ENCODE assay signal across 11 mouse cellular contexts in the genomic region with DNA sequence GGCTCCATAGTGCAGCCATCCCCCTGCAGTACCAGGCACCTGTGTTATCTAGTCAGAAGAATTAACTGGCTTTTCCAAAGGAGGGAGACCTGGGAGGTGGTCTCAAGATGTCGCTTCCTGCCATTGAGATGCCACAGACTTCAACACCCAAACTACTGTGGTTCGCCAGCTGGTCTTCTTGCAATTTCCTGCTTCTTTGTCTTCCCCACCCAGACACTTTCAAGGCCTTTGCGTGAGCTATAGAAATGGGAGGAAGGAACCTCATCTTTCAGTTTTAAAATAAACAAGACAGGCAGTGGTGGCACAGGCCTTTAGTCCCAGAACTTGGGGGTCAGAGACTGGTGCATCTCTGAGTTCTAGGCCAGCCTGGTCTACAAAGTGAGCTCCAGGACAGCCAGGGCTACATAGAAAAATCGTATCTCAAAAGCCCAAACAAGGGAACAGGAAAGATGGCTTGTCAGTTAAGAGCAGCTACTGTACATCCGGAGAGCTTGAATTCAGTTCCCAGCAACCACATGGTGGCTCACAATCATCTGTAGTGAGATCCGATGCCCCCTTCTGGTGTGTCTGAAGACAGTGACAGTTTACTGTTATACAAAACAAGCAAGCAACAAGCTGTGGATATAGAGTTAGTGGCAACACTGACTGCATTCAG. TPM values are rescaled to one million over a fixed set of nuclear protein-coding genes. Genes with fewer than 3 reads are reported as not detected.
DNase-seq lines count a peak whose midpoint lies in the region; ATAC-seq lines count a peak whose summit lies in the region.
"Had no signal": no experiment of that assay in that cellular context is flagged by ENCODE, and none has a peak within 500 bp of the region (broad histone marks: within the 10 kb centered on the region; RNA-seq: fewer than 3 reads in every experiment).

No protein-coding gene starts in this region.

- H3K4me2 ChIP-seq in heart, embryonic 14.5 days (ENCODE audit: low read length) = no peak overlapping the region
- H3K4me2 ChIP-seq in forebrain, embryonic 13.5 days = 0 out of 2 replicates have a peak overlapping the region, but pooled peaks have one; percentile 29
- H3K4me2 ChIP-seq in midbrain, embryonic 15.5 days = no peak overlapping the region

- no peak for ATAC-seq in heart, embryonic 14.5 days (ENCODE audit: insufficient number of reproducible peaks, insufficient read depth, low FRiP score, low read depth)
- no peak for ATAC-seq in forebrain, embryonic 13.5 days
- no peak for ATAC-seq in midbrain, embryonic 15.5 days (replicated peaks)

- no peak overlapping the region for H3K4me3 ChIP-seq in heart, embryonic 14.5 days (ENCODE audit: control insufficient read depth in 1 of 2, insufficient read depth in 1 of 2, low read depth in 1 of 2, low read length in 2 of 2)
- H3K4me3 ChIP-seq in forebrain, embryonic 13.5 days = no peak overlapping the region
- H3K4me3 ChIP-seq in midbrain, embryonic 15.5 days = no peak overlapping the region

- no peak for DNase-seq in heart, adult 18-20 months
- DNase-seq in 416B (ENCODE audit: low read depth) = peak; percentile 64
- no peak for DNase-seq in embryo, embryonic 10.5 days (ENCODE audit: low spot score)
- no peak for DNase-seq in layer of hippocampus, postnatal 14 days (ENCODE audit: low spot score in 2 of 2)
- DNase-seq in gastrocnemius, postnatal 25 days = no peak
- DNase-seq: kidney, postnatal 4 days had no signal

- H3K9me3 ChIP-seq in heart, embryonic 14.5 days (ENCODE audit: control insufficient read depth, low read length) = no peaks in the 10 kb centered on the region
- H3K9me3 ChIP-seq in forebrain, embryonic 13.5 days (replicated peaks) = no peaks in the 10 kb centered on the region
- no peaks in the 10 kb centered on the region for H3K9me3 ChIP-seq in midbrain, embryonic 15.5 days

- H3K4me1 ChIP-seq in heart, embryonic 14.5 days (ENCODE audit: control insufficient read depth in 2 of 2, insufficient read depth in 2 of 2, low read length in 2 of 2) = peaks cover 5 to 21% of the 10 kb centered on the region in 2 experiments
- peaks cover 73% of the 10 kb centered on the region for H3K4me1 ChIP-seq in forebrain, embryonic 13.5 days
- H3K4me1 ChIP-seq in midbrain, embryonic 15.5 days = peaks cover 62% of the 10 kb centered on the region

- 82% methylated on average over 6 of the region's 6 CpGs for WGBS in heart, embryonic 14.5 days
- WGBS in forebrain, embryonic 13.5 days = 61% methylated on average over 6 of the region's 6 CpGs
- WGBS in midbrain, embryonic 15.5 days = 65% methylated on average over 6 of the region's 6 CpGs

- H3K27ac ChIP-seq in heart, embryonic 14.5 days (replicated peaks in 1 of 2; ENCODE audit: control insufficient read depth in 1 of 2, insufficient read depth in 1 of 2, low read depth in 2 of 2, low read length in 2 of 2) = peak overlapping the region; percentile 3 to 28; a peak in 2 of 4 replicates
- peak overlapping the region; percentile 90 for H3K27ac ChIP-seq in forebrain, embryonic 13.5 days
- peak overlapping the region; percentile 96 for H3K27ac ChIP-seq in midbrain, embryonic 15.5 days

- peaks cover 56% of the 10 kb centered on the region for H3K36me3 ChIP-seq in heart, embryonic 14.5 days (ENCODE audit: control insufficient read depth, insufficient read depth, low read length)
- H3K36me3 ChIP-seq in forebrain, embryonic 13.5 days (ENCODE audit: poor library complexity, severe bottlenecking) = peaks cover 42% of the 10 kb centered on the region
- peaks cover 6% of the 10 kb centered on the region for H3K36me3 ChIP-seq in midbrain, embryonic 15.5 days (replicated peaks)

- H3K27me3 ChIP-seq in heart, embryonic 14.5 days (ENCODE audit: control insufficient read depth, insufficient read depth, low read length) = no peaks in the 10 kb centered on the region
- no peaks in the 10 kb centered on the region for H3K27me3 ChIP-seq in forebrain, embryonic 13.5 days
- H3K27me3 ChIP-seq in midbrain, embryonic 15.5 days (replicated peaks) = no peaks in the 10 kb centered on the region
- H3K27me3 ChIP-seq: CH12.LX had no signal

- H3K9ac ChIP-seq in heart, embryonic 14.5 days (ENCODE audit: low read length) = no peak overlapping the region
- 0 out of 2 replicates have a peak overlapping the region, but pooled peaks have one; percentile 54 for H3K9ac ChIP-seq in forebrain, embryonic 13.5 days
- no peak overlapping the region for H3K9ac ChIP-seq in midbrain, embryonic 15.5 days

RNA-seq across cellular contexts. Expression of gene Mrpl58, which starts 4.8 kb away (rescaled TPM):
- 191 and 195 TPM in 2 replicates for polyA plus RNA-seq in heart, embryonic 14.5 days (2014; fragmentation: Nextera tagmentation; extraction: Ambion mirVana)
- 100 to 1,000 TPM; 140 to 166 TPM for total RNA-seq in heart, adult 18-20 months (2021)
- 246 and 248 TPM in 2 replicates for polyA plus RNA-seq in forebrain, embryonic 13.5 days (2015; fragmentation: Nextera tagmentation; extraction: Ambion mirVana)
- polyA plus RNA-seq in midbrain, embryonic 15.5 days (2015; fragmentation: Nextera tagmentation; extraction: Ambion mirVana) = 182 and 191 TPM in 2 replicates
- total RNA-seq in layer of hippocampus, postnatal 14 days (2021) = 10 to 100 TPM; 95.7 to 96.6 TPM
- total RNA-seq in gastrocnemius, postnatal 25 days (2021) = 10 to 100 TPM; 86.6 to 96.1 TPM

RNA-seq across cellular contexts. Expression of gene Atp5h, which starts 11.4 kb away (rescaled TPM):
- 2,259 and 2,271 TPM in 2 replicates for polyA plus RNA-seq in heart, embryonic 14.5 days (2014; fragmentation: Nextera tagmentation; extraction: Ambion mirVana)
- 1,000 to 10,000 TPM; 2,170 to 2,492 TPM for total RNA-seq in heart, adult 18-20 months (2021)
- polyA plus RNA-seq in forebrain, embryonic 13.5 days (2015; fragmentation: Nextera tagmentation; extraction: Ambion mirVana) = 916 and 1,000 TPM in 2 replicates
- polyA plus RNA-seq in midbrain, embryonic 15.5 days (2015; fragmentation: Nextera tagmentation; extraction: Ambion mirVana) = 782 and 789 TPM in 2 replicates
- 100 to 1,000 TPM; 440 to 460 TPM for total RNA-seq in layer of hippocampus, postnatal 14 days (2021)
- 100 to 1,000 TPM; 909 to 922 TPM for total RNA-seq in gastrocnemius, postnatal 25 days (2021)

RNA-seq across cellular contexts. Expression of gene Kctd2, which starts 11.5 kb away (rescaled TPM):
- polyA plus RNA-seq in heart, embryonic 14.5 days (2014; fragmentation: Nextera tagmentation; extraction: Ambion mirVana) = 19.3 and 23.5 TPM in 2 replicates
- 10 to 100 TPM; 30.1 to 31.0 TPM for total RNA-seq in heart, adult 18-20 months (2021)
- 7.0 and 9.9 TPM in 2 replicates for polyA plus RNA-seq in forebrain, embryonic 13.5 days (2015; fragmentation: Nextera tagmentation; extraction: Ambion mirVana)
- polyA plus RNA-seq in midbrain, embryonic 15.5 days (2015; fragmentation: Nextera tagmentation; extraction: Ambion mirVana) = 32.3 and 34.8 TPM in 2 replicates
- total RNA-seq in layer of hippocampus, postnatal 14 days (2021) = 10 to 100 TPM; 59.0 to 68.3 TPM
- 10 to 100 TPM; 13.4 to 14.4 TPM for total RNA-seq in gastrocnemius, postnatal 25 days (2021)

RNA-seq across cellular contexts. Expression of gene Cdr2l, which starts 26.7 kb away (rescaled TPM):
- 10.3 and 10.5 TPM in 2 replicates for polyA plus RNA-seq in heart, embryonic 14.5 days (2014; fragmentation: Nextera tagmentation; extraction: Ambion mirVana)
- total RNA-seq in heart, adult 18-20 months (2021) = 1 to 10 TPM; 4.4 to 4.5 TPM
- 20.7 and 20.9 TPM in 2 replicates for polyA plus RNA-seq in forebrain, embryonic 13.5 days (2015; fragmentation: Nextera tagmentation; extraction: Ambion mirVana)
- 26.9 and 27.3 TPM in 2 replicates for polyA plus RNA-seq in midbrain, embryonic 15.5 days (2015; fragmentation: Nextera tagmentation; extraction: Ambion mirVana)
- total RNA-seq in layer of hippocampus, postnatal 14 days (2021) = 10 to 100 TPM; 18.6 to 21.3 TPM
- total RNA-seq in gastrocnemius, postnatal 25 days (2021) = 1 to 10 TPM; 3.1 to 4.0 TPM
- total RNA-seq: CH12.LX had no signal

RNA-seq across cellular contexts. Expression of gene Trim80, which starts 32.0 kb away (rescaled TPM):
- polyA plus RNA-seq in heart, embryonic 14.5 days (2014; fragmentation: Nextera tagmentation; extraction: Ambion mirVana) = 0.14 TPM in 1 of 2 replicates, not detected in the other
- total RNA-seq in heart, adult 18-20 months (2021) = not detected
- not detected in 2 replicates for polyA plus RNA-seq in forebrain, embryonic 13.5 days (2015; fragmentation: Nextera tagmentation; extraction: Ambion mirVana)
- polyA plus RNA-seq in midbrain, embryonic 15.5 days (2015; fragmentation: Nextera tagmentation; extraction: Ambion mirVana) = not detected in 2 replicates
- not detected for total RNA-seq in layer of hippocampus, postnatal 14 days (2021)
- total RNA-seq in gastrocnemius, postnatal 25 days (2021) = not detected
- total RNA-seq: CH12.LX; megakaryocyte progenitor cell, adult 5-6 weeks had no signal

Comparison
In these comparisons a context has a peak if more than half of its experiments do, and no peak if none do; other contexts are left out.
1. H3K27ac ChIP-seq: peak in every context shown above with its lines; median percentile 96 in midbrain, embryonic 15.5 days; 90 in forebrain, embryonic 13.5 days; 16 in heart, embryonic 14.5 days.